Mouse (Mus musculus): ENCODE data around the gene Gda.

Gene Gda

DNA sequence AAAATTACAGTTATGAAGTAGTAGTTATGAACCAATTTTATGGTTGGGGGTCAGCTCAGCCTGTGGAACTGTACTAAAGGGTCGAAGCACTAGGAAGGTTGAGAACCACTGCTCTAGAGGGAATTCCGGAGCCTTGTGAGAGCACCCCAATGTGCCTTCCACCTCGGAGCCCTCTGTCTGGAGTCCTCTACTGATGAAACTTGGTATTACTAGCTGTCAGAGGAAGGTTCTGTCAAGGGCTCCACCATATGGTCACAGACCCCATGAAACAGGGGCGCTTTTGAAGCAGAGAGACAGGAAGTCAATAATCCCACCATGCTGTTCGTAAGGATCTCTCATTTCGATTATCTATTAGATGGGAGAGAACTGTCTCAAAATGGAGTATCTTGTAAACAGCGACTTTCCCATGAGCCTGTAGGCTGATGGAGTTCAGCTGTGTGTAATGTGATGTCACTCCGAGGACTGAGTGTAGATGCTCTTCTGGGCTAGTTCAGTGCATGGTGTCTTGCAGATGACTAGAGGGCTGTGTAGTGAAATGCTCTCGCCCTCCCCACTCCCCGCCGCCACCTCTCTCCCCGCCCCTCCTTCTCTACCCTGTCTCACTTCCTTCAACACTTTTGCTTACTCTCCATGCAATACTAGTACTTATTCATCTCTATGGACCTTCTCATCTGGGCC lies 100.7 kb downstream of the Gda start:
- DNase-seq (ENCODE audit: low spot score) = no peak

DNA sequence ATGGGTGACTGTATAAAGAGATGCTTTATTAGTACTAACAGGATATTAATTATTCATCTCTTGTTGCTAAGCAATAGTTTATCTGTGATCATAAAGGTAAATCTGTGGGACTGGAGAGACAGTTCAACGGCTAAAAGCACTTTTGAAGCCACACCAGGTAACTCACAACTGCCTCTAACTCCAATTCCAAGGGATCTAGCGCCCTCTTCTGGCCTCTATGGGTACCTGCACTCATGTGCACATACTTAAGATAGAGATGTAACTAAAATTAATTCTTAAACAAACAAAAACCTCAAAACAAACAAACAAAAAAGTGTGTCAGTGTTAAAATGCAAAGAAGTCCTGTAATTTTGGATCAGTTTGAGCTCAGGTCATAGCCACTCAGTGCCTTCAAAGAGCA lies 101.9 kb downstream of the Gda start:
- DNase-seq (ENCODE audit: low spot score) = no peak

- no peak for DNase-seq (ENCODE audit: low spot score)
These were observed 102.5 kb downstream of the Gda start for GRCm38 (mm10) chr19:21370782-21371181.

- no peak for DNase-seq (ENCODE audit: low spot score)
These were observed 104.1 kb downstream of the Gda start for GRCm38 (mm10) chr19:21369175-21369574.

- DNase-seq (ENCODE audit: low spot score) = no peak
These were observed 104.7 kb downstream of the Gda start for GRCm38 (mm10) chr19:21368595-21368994.

- no peak for DNase-seq (ENCODE audit: low spot score)
These were observed 115.5 kb downstream of the Gda start for GRCm38 (mm10) chr19:21357792-21358191.

DNA sequence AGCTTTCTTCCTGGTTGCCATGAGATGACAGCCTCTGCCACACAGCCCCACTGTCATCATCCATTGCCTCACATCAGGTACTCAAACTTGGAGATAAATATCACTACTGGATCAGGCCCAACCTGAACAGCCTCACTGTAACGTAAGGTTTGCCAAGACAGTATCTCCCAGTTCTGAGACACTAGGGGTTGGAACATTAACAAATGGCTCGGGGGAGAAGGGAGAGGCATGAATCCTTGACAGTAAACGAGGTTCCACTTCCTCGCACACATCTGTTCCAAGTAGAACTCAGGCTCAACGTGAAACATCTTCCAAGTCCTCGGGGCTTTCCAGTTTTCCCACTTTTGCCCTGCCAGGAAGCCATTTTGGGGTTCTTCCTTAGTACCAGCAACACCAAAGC lies 123.6 kb downstream of the Gda start:
- no peak for DNase-seq (ENCODE audit: low spot score)

- DNase-seq (ENCODE audit: low spot score) = no peak
These were observed 126.6 kb downstream of the Gda start for GRCm38 (mm10) chr19:21346646-21347045.

Data from urinary bladder, postnatal 14 days (tissue).